Mouse (Mus musculus) heart, embryonic 13.5 days (tissue): ENCODE measurements around the gene Tmem258. TPM values are rescaled to one million over a fixed set of nuclear protein-coding genes. Genes with fewer than 3 reads are reported as not detected.

Experiments used
- ATAC-seq: fragments of 200-750 bp; cut with Nextera tagmentation; 2 replicates; pipeline ENCODE4 v1.8.0; 2017; ENCODE audit warnings: moderate TSS enrichment; ENCODE audit not compliant: insufficient number of reproducible peaks, low FRiP score, low TSS enrichment; ENCODE audit errors: extremely low read depth
- H3K27ac ChIP-seq: fragments of 300-500 bp; sonication (generic); replicated peaks from 2 replicates; pipeline ENCODE4 v1.5.1; 2015; ENCODE audit warnings: moderate library complexity, mild to moderate bottlenecking, inconsistent platforms
- H3K27me3 ChIP-seq: fragments of 300-500 bp; sonication (generic); replicated peaks from 2 replicates; pipeline ENCODE4 v1.6.1; 2015; ENCODE audit warnings: mild to moderate bottlenecking, inconsistent platforms
- H3K36me3 ChIP-seq: fragments of 300-500 bp; sonication (generic); 2 replicates; pipeline ENCODE4 v1.6.1; 2015; ENCODE audit warnings: mild to moderate bottlenecking, inconsistent platforms
- H3K4me1 ChIP-seq: fragments of 300-500 bp; sonication (generic); 2 replicates; pipeline ENCODE4 v1.6.1; 2015; ENCODE audit warnings: inconsistent platforms
- H3K4me2 ChIP-seq: fragments of 300-500 bp; sonication (generic); 2 replicates; pipeline ENCODE4 v1.6.1; 2015; ENCODE audit warnings: inconsistent platforms, mild to moderate bottlenecking, moderate library complexity
- H3K4me3 ChIP-seq: fragments of 300-500 bp; sonication (generic); 2 replicates; pipeline ENCODE4 v1.5.1; 2015; ENCODE audit warnings: moderate library complexity, mild to moderate bottlenecking, inconsistent platforms
- H3K9ac ChIP-seq: fragments of 300-500 bp; sonication (generic); 2 replicates; pipeline ENCODE4 v1.6.1; 2015; ENCODE audit warnings: inconsistent platforms, mild to moderate bottlenecking, moderate library complexity
- H3K9me3 ChIP-seq: fragments of 300-500 bp; sonication (generic); 2 replicates; pipeline ENCODE4 v1.6.1; 2016; ENCODE audit warnings: inconsistent platforms
- WGBS: fragments of 180-500 bp; shearing (Covaris S2); methylation state at CpG from one replicate; pipeline ENCODE4 v1.1.7; 2015; ENCODE audit warnings: mixed read lengths; 5-methylcytosine and 5-hydroxymethylcytosine counted together
- microRNA-seq: library from miRNA; unstranded; fragments of <30 nt; microRNA quantifications from one replicate; pipeline ENCODE4, GENCODE M21; 2016
- polyA plus RNA-seq: library from polyadenylated mRNA; unstranded; fragments of >200 nt; fragmentation: Nextera tagmentation; extraction: Ambion mirVana; gene quantifications from 2 replicates; pipeline ENCODE4 v1.2.1, GENCODE M21; 2015

Tmem258 gene
- polyA plus RNA-seq, 1 experiment from 2014 or later: 399 TPM

DNA sequence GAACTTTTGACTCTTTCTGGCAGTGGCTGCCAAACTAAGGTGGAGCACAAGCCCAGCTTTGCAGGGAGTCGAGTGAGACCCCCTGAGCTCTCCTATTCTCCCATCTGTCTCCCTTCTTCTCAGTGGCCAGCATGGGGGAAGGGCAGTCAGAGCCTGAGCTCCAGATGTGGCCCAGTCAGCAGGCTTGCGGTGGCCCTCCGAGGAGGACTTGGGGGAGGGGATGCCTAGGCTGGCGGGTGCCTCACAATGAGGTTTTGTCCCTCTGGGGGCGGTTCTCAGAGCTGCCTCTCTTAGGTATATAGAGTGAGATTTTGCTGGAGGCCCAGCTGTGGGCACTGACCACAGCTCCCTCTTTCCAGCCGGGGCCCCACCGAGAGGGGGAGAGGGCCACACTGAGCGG lies 39.1 kb downstream of the Tmem258 start:
- Histone ChIP-seq H3K27me3 (peaks cover 30% of the 10 kb centered on the region), H3K4me1 (peaks cover 43% of the 10 kb centered on the region), H3K36me3 (no peaks in the 10 kb centered on the region), H3K9me3 (no peaks in the 10 kb centered on the region), H3K27ac (no peak overlapping the region), H3K9ac (no peak overlapping the region), H3K4me2 (no peak overlapping the region), H3K4me3 (no peak overlapping the region)
- WGBS: 18% methylated on average over 8 of the region's 8 CpGs
- no peak for ATAC-seq

GRCm38 (mm10) chr19:10244183-10244582 lies 40.4 kb downstream of the Tmem258 start:
- H3K4me3 ChIP-seq: no peak overlapping the region
- H3K9me3 ChIP-seq: no peaks in the 10 kb centered on the region
- H3K4me1 ChIP-seq: peaks cover 37% of the 10 kb centered on the region
- 4% methylated on average over 3 of the region's 3 CpGs for WGBS
- ATAC-seq: no peak
- no peak overlapping the region for H3K27ac ChIP-seq
- H3K9ac ChIP-seq: no peak overlapping the region
- peaks cover 36% of the 10 kb centered on the region for H3K27me3 ChIP-seq
- no peak overlapping the region for H3K4me2 ChIP-seq
- no peaks in the 10 kb centered on the region for H3K36me3 ChIP-seq

GRCm38 (mm10) chr19:10247165-10247564 lies 43.4 kb downstream of the Tmem258 start:
- Histone ChIP-seq H3K4me2 (no peak overlapping the region), H3K27ac (no peak overlapping the region), H3K4me3 (no peak overlapping the region), H3K9me3 (no peaks in the 10 kb centered on the region), H3K36me3 (no peaks in the 10 kb centered on the region), H3K27me3 (peaks cover 41% of the 10 kb centered on the region), H3K9ac (peak overlapping the region; percentile 48), H3K4me1 (peaks cover 27% of the 10 kb centered on the region)
- 17% methylated on average over 6 of the region's 6 CpGs for WGBS
- no peak for ATAC-seq

GRCm38 (mm10) chr19:10248128-10248527 lies 44.3 kb downstream of the Tmem258 start:
- no peak for ATAC-seq
- peak overlapping the region; percentile 5; the same call in 1 of the 2 replicates for H3K4me3 ChIP-seq
- H3K9ac ChIP-seq: peak overlapping the region; percentile 48
- H3K4me2 ChIP-seq: peak overlapping the region; percentile 46
- H3K27ac ChIP-seq: no peak overlapping the region
- no peaks in the 10 kb centered on the region for H3K9me3 ChIP-seq
- WGBS: 22% methylated on average over 20 of the region's 20 CpGs
- H3K27me3 ChIP-seq: peaks cover 48% of the 10 kb centered on the region
- H3K4me1 ChIP-seq: peaks cover 23% of the 10 kb centered on the region
- no peaks in the 10 kb centered on the region for H3K36me3 ChIP-seq

Small RNA genes within 50 kb of the gene (microRNA-seq; reads per million reads assigned to microRNA genes)
- not detected for gene Mir6993

Other genes starting within 250 kb of the Tmem258 start
- 2,189 and 2,554 TPM in 2 replicates for gene Fth1, start 223.4 kb upstream of the Tmem258 start, polyA plus RNA-seq
- 0.23 and 0.27 TPM in 2 replicates for gene Best1, start 202.4 kb upstream of the Tmem258 start, polyA plus RNA-seq
- gene Rab3il1, start 202.3 kb upstream of the Tmem258 start, polyA plus RNA-seq: 32.5 and 36.7 TPM in 2 replicates
- 39.4 and 41.9 TPM in 2 replicates for gene Fads3, start 162.4 kb upstream of the Tmem258 start, polyA plus RNA-seq
- 47.1 and 50.3 TPM in 2 replicates for gene Fads2, start 102.3 kb upstream of the Tmem258 start, polyA plus RNA-seq
- 54.8 and 58.9 TPM in 2 replicates for gene Fads1, start 21.1 kb upstream of the Tmem258 start, polyA plus RNA-seq
- 49.0 and 56.8 TPM in 2 replicates for gene Fen1, start 155 bp downstream of the Tmem258 start, polyA plus RNA-seq
- gene Myrf, start 36.7 kb downstream of the Tmem258 start, polyA plus RNA-seq: 8.4 and 11.1 TPM in 2 replicates
- gene Dagla, start 100.9 kb downstream of the Tmem258 start, polyA plus RNA-seq: 0.96 and 0.99 TPM in 2 replicates
- 0.43 and 0.61 TPM in 2 replicates for gene Syt7, start 185.1 kb downstream of the Tmem258 start, polyA plus RNA-seq